Mouse (Mus musculus) forebrain, embryonic 12.5 days (tissue): ENCODE data around the gene Scaf8. TPM values are rescaled to one million over a fixed set of nuclear protein-coding genes. Genes with fewer than 3 reads are reported as not detected.
A peak's percentile ranks its signal among the peaks of the same experiment; 100 is the strongest.

Experiments
- ATAC-seq: fragments of 200-750 bp; cut with Nextera tagmentation; 2 replicates; pipeline ENCODE4 v1.8.0; 2017; ENCODE audit warnings: moderate TSS enrichment; ENCODE audit not compliant: low FRiP score
- H3K27ac ChIP-seq: fragments of 300-500 bp; sonication (generic); 2 replicates; pipeline ENCODE4 v1.5.1; 2016; ENCODE audit warnings: mild to moderate bottlenecking
- H3K27me3 ChIP-seq: fragments of 300-500 bp; sonication (generic); 2 replicates; pipeline ENCODE4 v1.6.1; 2016; ENCODE audit warnings: mild to moderate bottlenecking
- H3K36me3 ChIP-seq: fragments of 300-500 bp; sonication (generic); replicated peaks from 2 replicates; pipeline ENCODE4 v1.6.1; 2016; ENCODE audit warnings: mild to moderate bottlenecking
- H3K4me1 ChIP-seq: fragments of 300-500 bp; sonication (generic); 2 replicates; pipeline ENCODE4 v1.6.1; 2016
- H3K4me2 ChIP-seq: fragments of 300-500 bp; sonication (generic); 2 replicates; pipeline ENCODE4 v1.6.1; 2016; ENCODE audit warnings: mild to moderate bottlenecking, moderate library complexity
- H3K4me3 ChIP-seq: fragments of 300-500 bp; sonication (generic); replicated peaks from 2 replicates; pipeline ENCODE4 v1.5.1; 2016; ENCODE audit warnings: mild to moderate bottlenecking
- H3K9ac ChIP-seq: fragments of 300-500 bp; sonication (generic); 2 replicates; pipeline ENCODE4 v1.6.1; 2016; ENCODE audit warnings: mild to moderate bottlenecking
- H3K9me3 ChIP-seq: fragments of 300-500 bp; sonication (generic); 2 replicates; pipeline ENCODE4 v1.6.1; 2016
- WGBS: fragments of 180-500 bp; shearing (Covaris S2); methylation state at CpG from one replicate; pipeline ENCODE4 v1.1.7; 2016; 5-methylcytosine and 5-hydroxymethylcytosine counted together
- polyA plus RNA-seq: library from polyadenylated mRNA; unstranded; fragments of >200 nt; fragmentation: Nextera tagmentation; extraction: Ambion mirVana; gene quantifications from 2 replicates; pipeline ENCODE4 v1.2.1, GENCODE M21; 2016

Gene Scaf8
- polyA plus RNA-seq, 1 experiment from 2014 or later = 27.6 TPM

GRCm38 (mm10) chr17:3217023-3217422, 102.3 kb downstream of the Scaf8 start:
- no peak overlapping the region for H3K27ac ChIP-seq
- no peak overlapping the region for H3K4me2 ChIP-seq
- H3K9ac ChIP-seq = no peak overlapping the region
- no peaks in the 10 kb centered on the region for H3K9me3 ChIP-seq
- 96% methylated on average over 5 of the region's 5 CpGs for WGBS
- H3K4me3 ChIP-seq = no peak overlapping the region
- peaks cover 30% of the 10 kb centered on the region for H3K36me3 ChIP-seq
- H3K27me3 ChIP-seq = no peaks in the 10 kb centered on the region
- no peaks in the 10 kb centered on the region for H3K4me1 ChIP-seq
- no peak for ATAC-seq

GRCm38 (mm10) chr17:3218364-3218763, 103.6 kb downstream of the Scaf8 start:
- no peak overlapping the region for H3K4me3 ChIP-seq

GRCm38 (mm10) chr17:3218916-3219315, 104.1 kb downstream of the Scaf8 start:
- no peak overlapping the region for H3K4me3 ChIP-seq
- 74% methylated on average over 5 of the region's 5 CpGs for WGBS
- no peak overlapping the region for H3K9ac ChIP-seq

More at GRCm38 (mm10) chr17:3218364-3218763, 103.6 kb downstream of the Scaf8 start:
- no peaks in the 10 kb centered on the region for H3K4me1 ChIP-seq
- no peak for ATAC-seq
- no peak overlapping the region for H3K9ac ChIP-seq
- no peaks in the 10 kb centered on the region for H3K27me3 ChIP-seq
- 95% methylated on average over 7 of the region's 7 CpGs for WGBS
- no peak overlapping the region for H3K27ac ChIP-seq
- no peak overlapping the region for H3K4me2 ChIP-seq
- H3K9me3 ChIP-seq = no peaks in the 10 kb centered on the region
- H3K36me3 ChIP-seq = peaks cover 22% of the 10 kb centered on the region

GRCm38 (mm10) chr17:3220201-3220600, 105.4 kb downstream of the Scaf8 start:
- Histone ChIP-seq H3K9me3 (no peaks in the 10 kb centered on the region), H3K4me2 (no peak overlapping the region), H3K4me3 (no peak overlapping the region), H3K27ac (no peak overlapping the region), H3K9ac (no peak overlapping the region), H3K4me1 (no peaks in the 10 kb centered on the region), H3K27me3 (no peaks in the 10 kb centered on the region), H3K36me3 (peaks cover 13% of the 10 kb centered on the region)
- ATAC-seq = no peak
- WGBS = 87% methylated on average over 11 of the region's 11 CpGs

More at GRCm38 (mm10) chr17:3218916-3219315, 104.1 kb downstream of the Scaf8 start:
- ATAC-seq = no peak
- Histone ChIP-seq H3K36me3 (peaks cover 17% of the 10 kb centered on the region), H3K27me3 (no peaks in the 10 kb centered on the region), H3K9me3 (no peaks in the 10 kb centered on the region), H3K4me1 (no peaks in the 10 kb centered on the region), H3K27ac (no peak overlapping the region), H3K4me2 (no peak overlapping the region)

GRCm38 (mm10) chr17:3223071-3223470, 108.3 kb downstream of the Scaf8 start:
- no peaks in the 10 kb centered on the region for H3K9me3 ChIP-seq
- no peak overlapping the region for H3K9ac ChIP-seq
- ATAC-seq = no peak
- H3K27me3 ChIP-seq = no peaks in the 10 kb centered on the region
- H3K4me2 ChIP-seq = no peak overlapping the region
- 78% methylated on average over 2 of the region's 2 CpGs for WGBS
- H3K4me3 ChIP-seq = no peak overlapping the region
- no peaks in the 10 kb centered on the region for H3K4me1 ChIP-seq
- H3K27ac ChIP-seq = no peak overlapping the region
- no peaks in the 10 kb centered on the region for H3K36me3 ChIP-seq

GRCm38 (mm10) chr17:3223721-3224120, 108.9 kb downstream of the Scaf8 start:
- no peak overlapping the region for H3K4me3 ChIP-seq
- ATAC-seq = no peak
- no peaks in the 10 kb centered on the region for H3K4me1 ChIP-seq
- no peak overlapping the region for H3K4me2 ChIP-seq
- no peaks in the 10 kb centered on the region for H3K36me3 ChIP-seq
- H3K27ac ChIP-seq = no peak overlapping the region
- no peaks in the 10 kb centered on the region for H3K27me3 ChIP-seq
- H3K9me3 ChIP-seq = no peaks in the 10 kb centered on the region
- 86% methylated on average over 3 of the region's 3 CpGs for WGBS
- H3K9ac ChIP-seq = no peak overlapping the region

GRCm38 (mm10) chr17:3224383-3225106, 109.8 kb downstream of the Scaf8 start:
- 69% methylated on average over 4 of the region's 4 CpGs for WGBS
- Histone ChIP-seq H3K9me3 (no peaks in the 10 kb centered on the region), H3K27ac (no peak overlapping the region), H3K4me3 (no peak overlapping the region), H3K4me1 (no peaks in the 10 kb centered on the region), H3K4me2 (no peak overlapping the region), H3K27me3 (no peaks in the 10 kb centered on the region), H3K9ac (no peak overlapping the region), H3K36me3 (no peaks in the 10 kb centered on the region)
- peak; percentile 77; the same call in 1 of the 2 replicates for ATAC-seq

- Histone ChIP-seq H3K27me3 (no peaks in the 10 kb centered on the region), H3K9ac (no peak overlapping the region), H3K9me3 (no peaks in the 10 kb centered on the region), H3K4me2 (no peak overlapping the region), H3K4me1 (no peaks in the 10 kb centered on the region), H3K27ac (no peak overlapping the region), H3K36me3 (peaks cover 6% of the 10 kb centered on the region; the same call in 1 of the 2 replicates), H3K4me3 (no peak overlapping the region)
- peak; percentile 63; the same call in 1 of the 2 replicates for ATAC-seq
- 83% methylated on average over 17 of the region's 17 CpGs for WGBS
Observed at GRCm38 (mm10) chr17:3230231-3231000, 115.6 kb downstream of the Scaf8 start.

- Histone ChIP-seq H3K27me3 (no peaks in the 10 kb centered on the region), H3K4me3 (no peak overlapping the region), H3K36me3 (peaks cover 12% of the 10 kb centered on the region; the same call in 1 of the 2 replicates), H3K4me1 (no peaks in the 10 kb centered on the region), H3K9ac (no peak overlapping the region), H3K27ac (no peak overlapping the region), H3K4me2 (no peak overlapping the region), H3K9me3 (no peaks in the 10 kb centered on the region)
- ATAC-seq = no peak
- 95% methylated on average over 5 of the region's 5 CpGs for WGBS
Observed at GRCm38 (mm10) chr17:3232626-3233025, 117.9 kb downstream of the Scaf8 start.

- peaks cover 11% of the 10 kb centered on the region for H3K36me3 ChIP-seq
- ATAC-seq = no peak
- no peak overlapping the region for H3K27ac ChIP-seq
- H3K4me2 ChIP-seq = no peak overlapping the region
- H3K4me1 ChIP-seq = peaks cover 33% of the 10 kb centered on the region
- WGBS = 94% methylated on average over 3 of the region's 3 CpGs
- H3K4me3 ChIP-seq = no peak overlapping the region
- no peaks in the 10 kb centered on the region for H3K27me3 ChIP-seq
- no peak overlapping the region for H3K9ac ChIP-seq
- H3K9me3 ChIP-seq = no peaks in the 10 kb centered on the region
Observed at GRCm38 (mm10) chr17:3243672-3244071, 128.9 kb downstream of the Scaf8 start.

- H3K9me3 ChIP-seq = no peaks in the 10 kb centered on the region
- no peak overlapping the region for H3K27ac ChIP-seq
- no peak overlapping the region for H3K4me3 ChIP-seq
- no peak overlapping the region for H3K9ac ChIP-seq
- no peak for ATAC-seq
- no peak overlapping the region for H3K4me2 ChIP-seq
- no peaks in the 10 kb centered on the region for H3K27me3 ChIP-seq
- 92% methylated on average over 8 of the region's 8 CpGs for whole genome bisulfite sequencing
- H3K4me1 ChIP-seq = peaks cover 40% of the 10 kb centered on the region
- peaks cover 9% of the 10 kb centered on the region for H3K36me3 ChIP-seq
Observed at GRCm38 (mm10) chr17:3244881-3245739, 130.3 kb downstream of the Scaf8 start.
